Mouse (Mus musculus): ENCODE measurements at regions not wholly inside any gene's neighbourhood (a gene's known extent, or its start where the extent isn't known, plus 50 kb on each side); places are given as distances from the start of the nearest gene placed in this dataset.

GRCm38 (mm10) chr3:154388656-154389055 lies 58.2 kb upstream of the Lhx8 start:
- no peak for DNase-seq

DNA sequence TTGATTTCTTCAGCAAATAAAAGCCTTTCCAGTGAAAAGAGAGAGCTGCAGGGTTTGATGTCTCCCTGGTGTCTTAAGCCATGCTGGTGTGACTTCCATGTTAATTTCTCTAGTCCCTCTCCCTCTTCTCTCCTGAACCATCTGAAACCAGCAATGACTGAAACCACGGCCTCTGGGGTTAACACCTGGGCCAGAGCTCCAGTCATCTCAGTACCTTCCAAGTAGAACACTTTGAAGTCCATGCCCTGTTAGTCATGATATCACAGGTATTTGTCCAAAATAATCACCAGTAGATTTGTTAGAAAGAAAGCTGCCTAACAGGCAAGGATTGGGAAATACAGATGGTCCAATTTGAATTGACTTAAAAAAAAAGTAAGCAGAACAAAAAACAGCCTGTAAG lies 56.8 kb upstream of the Lhx8 start:
- no peak for DNase-seq

DNA sequence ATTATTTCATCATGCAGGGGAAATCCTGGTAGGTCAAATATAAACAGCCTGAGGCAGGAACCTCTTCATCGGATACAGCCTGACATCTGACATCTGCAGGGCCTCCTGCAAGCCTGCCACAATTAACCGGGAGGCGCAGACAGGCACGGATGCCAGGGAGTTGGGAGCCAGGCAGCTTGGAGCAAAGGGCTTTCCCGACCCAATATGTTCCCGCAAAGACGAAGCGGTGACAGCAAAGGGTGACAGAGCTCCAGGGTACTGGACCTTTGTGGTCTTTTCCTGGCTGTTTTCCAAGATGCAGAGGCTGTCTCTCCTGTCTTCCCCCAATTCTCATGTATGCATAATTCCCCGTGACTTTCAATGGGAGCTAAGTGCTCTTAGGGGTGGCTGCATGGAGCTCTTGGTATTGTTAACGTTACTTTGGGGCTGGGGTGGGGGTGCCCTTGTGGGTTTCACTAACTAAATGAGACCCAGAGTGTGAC lies 55.4 kb upstream of the Lhx8 start:
- DNase-seq: no peak

DNA sequence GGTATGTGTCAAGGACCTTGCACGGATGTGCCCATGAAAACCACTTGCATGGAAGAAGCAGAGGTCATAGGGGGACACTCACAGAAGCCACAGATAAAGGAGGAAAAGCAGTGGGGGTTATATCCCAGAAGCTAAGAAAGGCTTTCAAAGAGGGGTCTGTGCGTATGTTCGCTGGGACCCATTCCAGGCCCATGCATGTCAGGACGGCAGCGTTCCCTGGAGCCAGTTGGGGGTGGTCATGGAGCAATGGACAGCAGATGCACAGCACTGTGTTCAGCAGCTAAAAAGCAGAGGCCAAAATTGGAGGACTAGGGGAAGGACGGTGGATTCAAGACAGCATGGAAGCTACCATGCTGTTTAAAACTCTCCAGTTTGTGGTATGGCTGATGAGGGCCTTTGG lies 52.4 kb upstream of the Lhx8 start:
- DNase-seq: no peak

DNA sequence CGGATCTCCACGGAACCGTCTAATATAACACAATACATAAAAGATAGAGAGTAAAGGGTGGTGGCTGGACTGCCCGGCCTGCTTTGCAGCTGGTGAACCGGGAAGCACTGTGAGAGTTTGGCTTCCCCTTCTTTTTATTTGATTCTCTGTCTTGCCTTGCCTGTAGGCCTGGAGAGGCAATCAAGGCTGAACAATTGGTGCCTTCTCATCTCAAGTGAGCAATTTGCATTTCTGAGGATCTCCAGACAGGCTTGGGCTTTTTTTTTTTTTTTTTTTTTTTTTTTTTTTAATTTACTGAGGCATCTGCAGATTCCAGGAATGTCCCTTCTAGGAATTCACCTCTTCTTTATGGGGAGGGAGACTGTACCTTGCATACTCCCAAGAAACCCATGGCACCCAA lies 51.1 kb upstream of the Lhx8 start:
- no peak for DNase-seq
